Mouse (Mus musculus): ENCODE results near the gene Rnf113a1. TPM values are rescaled to one million over a fixed set of nuclear protein-coding genes. Genes with fewer than 3 reads are reported as not detected.
"Not testable (repeated sequence)": the region's sequence is repeated elsewhere in the genome, so short reads cannot be mapped to it uniquely, and the experiment has no call there.

The Rnf113a1 gene
- polyA plus RNA-seq (2012; rRNA removed): 1.6 and 1.8 TPM in 2 replicates

- no peaks in the 10 kb centered on the region for H3K4me1 ChIP-seq (ENCODE audit: control insufficient read depth, insufficient read depth, insufficient read length)
- H3K36me3 ChIP-seq (ENCODE audit: control insufficient read depth, insufficient read depth, low read length): no peaks in the 10 kb centered on the region
- peak within 1 kb of the TSS; percentile 58; the same call in 1 of the 2 replicates for H3K27ac ChIP-seq (ENCODE audit: insufficient read depth, low read length)
- TF ChIP-seq POLR2A (IDR thresholded peaks at IDR 0.05; ENCODE audit: low read depth, low read length): peak; percentile 7; the same call in 1 of the 2 replicates
- no peak for TF ChIP-seq CTCF (IDR thresholded peaks at IDR 0.05; ENCODE audit: extremely low read depth, insufficient read depth, insufficient read length, insufficient replicate concordance)
- 29% methylated on average over 63 of the region's 63 CpGs for WGBS
- H3K4me3 ChIP-seq (ENCODE audit: extremely low read depth, insufficient read depth, insufficient read length): peak within 1 kb of the TSS; percentile 96
- DNase-seq (ENCODE audit: low read depth in 1 of 2, low spot score in 2 of 2): peak; percentile 49 to 83
- no peaks in the 10 kb centered on the region for H3K27me3 ChIP-seq (ENCODE audit: control insufficient read depth, insufficient read depth, low read length)
Measured at GRCm38 (mm10) chrX:37191105-37191743, at the start of gene Rnf113a1, which contains the start of gene Ndufa1. Rnf113a1 (plus strand) TSS chrX:37191245. Ndufa1 (minus strand) TSS chrX:37191163.

- H3K36me3 ChIP-seq (ENCODE audit: control insufficient read depth, insufficient read depth, low read length): peaks cover 3% of the 10 kb centered on the region; the same call in 1 of the 2 replicates
- H3K27me3 ChIP-seq (ENCODE audit: control insufficient read depth, insufficient read depth, low read length): no peaks in the 10 kb centered on the region
- 69% methylated on average over 3 of the region's 3 CpGs for WGBS
- no peak overlapping the region for H3K27ac ChIP-seq (ENCODE audit: insufficient read depth, low read length)
- no peaks in the 10 kb centered on the region for H3K4me1 ChIP-seq (ENCODE audit: control insufficient read depth, insufficient read depth, insufficient read length)
- DNase-seq (ENCODE audit: low read depth in 1 of 2, low spot score in 2 of 2): no peak
- TF ChIP-seq CTCF (IDR thresholded peaks at IDR 0.05; ENCODE audit: extremely low read depth, insufficient read depth, insufficient read length, insufficient replicate concordance) (no peak), POLR2A (IDR thresholded peaks at IDR 0.05; ENCODE audit: low read depth, low read length) (no peak)
- no peak overlapping the region for H3K4me3 ChIP-seq (ENCODE audit: extremely low read depth, insufficient read depth, insufficient read length)
Measured at GRCm38 (mm10) chrX:37141732-37142131, 49.3 kb upstream of the Rnf113a1 start.

DNA sequence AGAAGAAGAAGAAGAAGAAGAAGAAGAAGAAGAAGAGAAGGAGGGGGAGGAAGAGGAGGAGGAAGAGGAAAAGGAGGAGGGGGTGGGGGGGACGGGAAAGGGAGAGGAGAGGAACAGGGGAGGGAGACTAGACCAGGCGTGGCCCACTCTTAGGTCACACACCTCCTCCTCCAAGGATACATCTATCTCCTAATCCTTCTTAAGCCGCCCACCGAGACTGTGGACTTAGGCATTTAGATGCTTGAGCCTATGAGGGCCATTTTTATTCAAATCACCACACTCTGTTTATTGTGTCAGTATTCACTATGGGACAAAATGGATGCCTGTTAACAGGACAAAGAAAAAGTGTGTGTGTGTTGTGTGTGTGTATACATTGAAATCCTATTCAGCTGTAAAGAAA, 46.5 kb upstream of the Rnf113a1 start:
- H3K36me3 ChIP-seq (ENCODE audit: control insufficient read depth, insufficient read depth, low read length); H3K27me3 ChIP-seq (ENCODE audit: control insufficient read depth, insufficient read depth, low read length); H3K4me1 ChIP-seq (ENCODE audit: control insufficient read depth, insufficient read depth, insufficient read length); H3K27ac ChIP-seq (ENCODE audit: insufficient read depth, low read length); DNase-seq (ENCODE audit: low read depth in 1 of 2, low spot score in 2 of 2); H3K4me3 ChIP-seq (ENCODE audit: extremely low read depth, insufficient read depth, insufficient read length): not testable (repeated sequence)
- WGBS: 56% methylated on average over 2 of the region's 4 CpGs

DNA sequence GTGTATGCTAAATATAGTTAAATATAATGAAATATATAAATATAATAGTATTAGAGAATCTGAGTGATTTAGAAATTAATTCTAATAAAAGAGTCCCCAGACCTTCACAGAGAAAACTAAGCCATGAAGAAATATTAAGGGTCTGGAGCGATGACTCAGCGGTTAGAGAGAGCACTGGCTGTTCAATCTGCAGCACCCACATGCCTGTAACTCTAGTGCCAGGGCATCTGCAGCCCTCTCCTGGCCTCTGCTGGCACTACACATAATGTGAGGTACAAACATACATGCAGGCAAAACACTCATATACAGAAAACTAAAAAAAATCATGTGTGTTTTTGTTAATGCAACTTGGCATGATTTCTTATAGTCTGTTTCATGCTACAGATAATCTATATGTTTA, 46.1 kb upstream of the Rnf113a1 start:
- H3K27me3 ChIP-seq (ENCODE audit: control insufficient read depth, insufficient read depth, low read length): no peaks in the 10 kb centered on the region
- WGBS: 91% methylated on average over 2 of the region's 2 CpGs
- no peak overlapping the region for H3K27ac ChIP-seq (ENCODE audit: insufficient read depth, low read length)
- peaks cover 2% of the 10 kb centered on the region; the same call in 1 of the 2 replicates for H3K36me3 ChIP-seq (ENCODE audit: control insufficient read depth, insufficient read depth, low read length)
- H3K4me3 ChIP-seq (ENCODE audit: extremely low read depth, insufficient read depth, insufficient read length): no peak overlapping the region
- TF ChIP-seq CTCF (IDR thresholded peaks at IDR 0.05; ENCODE audit: extremely low read depth, insufficient read depth, insufficient read length, insufficient replicate concordance): no peak
- no peak for TF ChIP-seq POLR2A (IDR thresholded peaks at IDR 0.05; ENCODE audit: low read depth, low read length)
- no peaks in the 10 kb centered on the region for H3K4me1 ChIP-seq (ENCODE audit: control insufficient read depth, insufficient read depth, insufficient read length)
- peak in 1 of 2 experiments; percentile 19 for DNase-seq (ENCODE audit: low read depth in 1 of 2, low spot score in 2 of 2)

GRCm38 (mm10) chrX:37157839-37158238, 33.2 kb upstream of the Rnf113a1 start:
- WGBS: 64% methylated on average over 4 of the region's 4 CpGs
- no peaks in the 10 kb centered on the region for H3K27me3 ChIP-seq (ENCODE audit: control insufficient read depth, insufficient read depth, low read length)
- no peaks in the 10 kb centered on the region for H3K4me1 ChIP-seq (ENCODE audit: control insufficient read depth, insufficient read depth, insufficient read length)
- TF ChIP-seq POLR2A (IDR thresholded peaks at IDR 0.05; ENCODE audit: low read depth, low read length) (no peak), CTCF (IDR thresholded peaks at IDR 0.05; ENCODE audit: extremely low read depth, insufficient read depth, insufficient read length, insufficient replicate concordance) (no peak)
- no peak overlapping the region for H3K4me3 ChIP-seq (ENCODE audit: extremely low read depth, insufficient read depth, insufficient read length)
- H3K27ac ChIP-seq (ENCODE audit: insufficient read depth, low read length): no peak overlapping the region
- no peak for DNase-seq (ENCODE audit: low read depth in 1 of 2, low spot score in 2 of 2)
- no peaks in the 10 kb centered on the region for H3K36me3 ChIP-seq (ENCODE audit: control insufficient read depth, insufficient read depth, low read length)

GRCm38 (mm10) chrX:37161169-37161568, 29.9 kb upstream of the Rnf113a1 start:
- no peak for DNase-seq (ENCODE audit: low read depth in 1 of 2, low spot score in 2 of 2)

DNA sequence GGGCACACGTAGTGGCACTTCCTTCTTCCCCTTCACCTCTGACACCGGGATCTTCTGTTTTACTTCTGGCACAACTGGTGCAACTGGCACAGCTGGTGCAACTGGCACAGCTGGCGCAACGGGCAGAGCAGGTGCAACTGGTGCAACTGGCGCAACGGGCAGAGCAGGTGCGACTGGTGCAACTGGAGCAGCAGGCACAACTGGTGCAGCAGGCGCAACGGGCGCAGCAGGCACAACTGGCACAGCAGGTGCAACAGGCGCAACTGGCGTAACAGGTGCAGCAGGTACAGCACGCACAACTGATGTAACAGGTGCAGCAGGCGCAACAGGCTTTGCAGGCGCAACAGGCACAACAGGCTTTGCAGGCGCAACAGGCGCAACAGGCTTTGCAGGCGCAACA, 27.9 kb upstream of the Rnf113a1 start:
- no peak for DNase-seq (ENCODE audit: low read depth in 1 of 2, low spot score in 2 of 2)
- H3K27ac ChIP-seq (ENCODE audit: insufficient read depth, low read length): no peak overlapping the region
- 89% methylated on average over 18 of the region's 18 CpGs for WGBS
- TF ChIP-seq POLR2A (IDR thresholded peaks at IDR 0.05; ENCODE audit: low read depth, low read length): no peak
- no peak for TF ChIP-seq CTCF (IDR thresholded peaks at IDR 0.05; ENCODE audit: extremely low read depth, insufficient read depth, insufficient read length, insufficient replicate concordance)
- H3K4me3 ChIP-seq (ENCODE audit: extremely low read depth, insufficient read depth, insufficient read length): no peak overlapping the region
- no peaks in the 10 kb centered on the region for H3K27me3 ChIP-seq (ENCODE audit: control insufficient read depth, insufficient read depth, low read length)
- no peaks in the 10 kb centered on the region for H3K4me1 ChIP-seq (ENCODE audit: control insufficient read depth, insufficient read depth, insufficient read length)
- no peaks in the 10 kb centered on the region for H3K36me3 ChIP-seq (ENCODE audit: control insufficient read depth, insufficient read depth, low read length)

More at GRCm38 (mm10) chrX:37161169-37161568, 29.9 kb upstream of the Rnf113a1 start:
- no peaks in the 10 kb centered on the region for H3K36me3 ChIP-seq (ENCODE audit: control insufficient read depth, insufficient read depth, low read length)
- H3K27ac ChIP-seq (ENCODE audit: insufficient read depth, low read length): no peak overlapping the region
- 53% methylated on average over 10 of the region's 10 CpGs for WGBS
- H3K27me3 ChIP-seq (ENCODE audit: control insufficient read depth, insufficient read depth, low read length): no peaks in the 10 kb centered on the region
- TF ChIP-seq POLR2A (IDR thresholded peaks at IDR 0.05; ENCODE audit: low read depth, low read length): no peak
- no peaks in the 10 kb centered on the region for H3K4me1 ChIP-seq (ENCODE audit: control insufficient read depth, insufficient read depth, insufficient read length)
- no peak overlapping the region for H3K4me3 ChIP-seq (ENCODE audit: extremely low read depth, insufficient read depth, insufficient read length)

Data from spleen, adult 2 months (tissue).